Comparison of ENCODE assay signal across 12 mouse cellular contexts in genomic region chr6:120550173-120550572, GRCm38 (mm10). TPM values are rescaled to one million over a fixed set of nuclear protein-coding genes. Genes with fewer than 3 reads are reported as not detected.
DNase-seq lines count a peak whose midpoint lies in the region; ATAC-seq and TF ChIP-seq lines count a peak whose summit lies in the region.
"Had no signal": no experiment of that assay in that cellular context is flagged by ENCODE, and none has a peak within 500 bp of the region (broad histone marks: within the 10 kb centered on the region; RNA-seq: fewer than 3 reads in every experiment).

No protein-coding gene starts in this region.

- no peaks in the 10 kb centered on the region for H3K27me3 ChIP-seq in MEL (ENCODE audit: control insufficient read depth in 1 of 2, insufficient read depth in 2 of 2, low read length in 2 of 2)
- no peaks in the 10 kb centered on the region for H3K27me3 ChIP-seq in forebrain, embryonic 14.5 days (replicated peaks; ENCODE audit: control insufficient read depth, insufficient read depth, low read length)
- no peaks in the 10 kb centered on the region for H3K27me3 ChIP-seq in midbrain, embryonic 11.5 days (ENCODE audit: control insufficient read depth, insufficient read depth, low read length)
- no peaks in the 10 kb centered on the region for H3K27me3 ChIP-seq in kidney, embryonic 14.5 days (ENCODE audit: control insufficient read depth, insufficient read depth, low read length)
- H3K27me3 ChIP-seq: lung, embryonic 15.5 days; stomach, embryonic 15.5 days had no signal

- no peak overlapping the region for H3K4me3 ChIP-seq in MEL (ENCODE audit: control insufficient read depth in 1 of 2, insufficient read depth in 1 of 2, low read depth in 2 of 2, low read length in 2 of 2)
- no peak overlapping the region for H3K4me3 ChIP-seq in forebrain, embryonic 14.5 days (ENCODE audit: low read depth, low read length)
- H3K4me3 ChIP-seq in midbrain, embryonic 11.5 days (ENCODE audit: low read depth, low read length), result no peak overlapping the region
- no peak overlapping the region for H3K4me3 ChIP-seq in kidney, embryonic 14.5 days (ENCODE audit: low read length)
- H3K4me3 ChIP-seq: lung, embryonic 15.5 days; stomach, embryonic 15.5 days had no signal

- peaks cover 0 to 15% of the 10 kb centered on the region in 2 experiments; a peak in 2 of 4 replicates for H3K36me3 ChIP-seq in MEL (ENCODE audit: control insufficient read depth in 1 of 2, insufficient read depth in 2 of 2, low read length in 2 of 2)
- H3K36me3 ChIP-seq in forebrain, embryonic 14.5 days (ENCODE audit: control insufficient read depth, insufficient read depth, low read length), result no peaks in the 10 kb centered on the region
- H3K36me3 ChIP-seq in midbrain, embryonic 11.5 days (ENCODE audit: control insufficient read depth, insufficient read depth, low read length), result no peaks in the 10 kb centered on the region
- H3K36me3 ChIP-seq in kidney, embryonic 14.5 days (ENCODE audit: control insufficient read depth, insufficient read depth, low read length), result no peaks in the 10 kb centered on the region
- H3K36me3 ChIP-seq: lung, embryonic 15.5 days; stomach, embryonic 15.5 days had no signal

- no peak overlapping the region for H3K4me2 ChIP-seq in forebrain, embryonic 14.5 days (ENCODE audit: low read length)
- no peak overlapping the region for H3K4me2 ChIP-seq in midbrain, embryonic 11.5 days
- H3K4me2 ChIP-seq in kidney, embryonic 14.5 days (replicated peaks; ENCODE audit: low read depth, low read length), result no peak overlapping the region
- H3K4me2 ChIP-seq: lung, embryonic 15.5 days; stomach, embryonic 15.5 days had no signal

- TF ChIP-seq EP300 in MEL (IDR thresholded peaks at IDR 0.05; ENCODE audit: low read depth in 1 of 2, low read length in 2 of 2), result no peak

- no peak for TF ChIP-seq POLR2A in MEL (IDR thresholded peaks at IDR 0.05; ENCODE audit: control insufficient read depth in 1 of 2, insufficient read depth in 1 of 2, low read depth in 1 of 2, low read length in 2 of 2, poor library complexity in 1 of 2)

- H3K4me1 ChIP-seq in MEL (ENCODE audit: control insufficient read depth in 1 of 2, insufficient read depth in 2 of 2, low read length in 2 of 2), result peaks cover 5 to 31% of the 10 kb centered on the region in 2 experiments
- peaks cover 8% of the 10 kb centered on the region for H3K4me1 ChIP-seq in forebrain, embryonic 14.5 days (ENCODE audit: control insufficient read depth, insufficient read depth, low read length)
- peaks cover 11% of the 10 kb centered on the region for H3K4me1 ChIP-seq in midbrain, embryonic 11.5 days (ENCODE audit: control insufficient read depth, insufficient read depth, low read length)
- no peaks in the 10 kb centered on the region for H3K4me1 ChIP-seq in kidney, embryonic 14.5 days (ENCODE audit: control insufficient read depth, insufficient read depth, low read length)
- H3K4me1 ChIP-seq: lung, embryonic 15.5 days; stomach, embryonic 15.5 days had no signal

- no peaks in the 10 kb centered on the region for H3K9me3 ChIP-seq in MEL (replicated peaks; ENCODE audit: insufficient read depth, low read length)
- H3K9me3 ChIP-seq in forebrain, embryonic 14.5 days (replicated peaks; ENCODE audit: control insufficient read depth, low read length), result no peaks in the 10 kb centered on the region
- no peaks in the 10 kb centered on the region for H3K9me3 ChIP-seq in midbrain, embryonic 11.5 days (ENCODE audit: control insufficient read depth, low read length)
- no peaks in the 10 kb centered on the region for H3K9me3 ChIP-seq in kidney, embryonic 14.5 days (ENCODE audit: control insufficient read depth, low read length)
- H3K9me3 ChIP-seq: lung, embryonic 15.5 days; stomach, embryonic 15.5 days had no signal

- no peak overlapping the region for H3K9ac ChIP-seq in MEL (ENCODE audit: control insufficient read depth, low read depth, low read length, poor library complexity, severe bottlenecking)
- H3K9ac ChIP-seq in forebrain, embryonic 14.5 days (ENCODE audit: low read length), result no peak overlapping the region
- H3K9ac ChIP-seq in midbrain, embryonic 11.5 days (ENCODE audit: low read length), result no peak overlapping the region
- no peak overlapping the region for H3K9ac ChIP-seq in kidney, embryonic 14.5 days (ENCODE audit: low read depth, low read length)
- H3K9ac ChIP-seq: lung, embryonic 15.5 days; stomach, embryonic 15.5 days had no signal

- DNase-seq in cerebellum, postnatal 10 days, result peak; percentile 39 to 41
- DNase-seq in cerebellum, adult 18-20 months, result no peak
- DNase-seq in MEL (ENCODE audit: low read depth, low spot score), result no peak
- DNase-seq in forebrain, embryonic 14.5 days (ENCODE audit: low spot score), result peak; percentile 53
- no peak for DNase-seq in midbrain, embryonic 11.5 days (ENCODE audit: low spot score, missing footprints)
- DNase-seq in lung, postnatal 14 days, result no peak
- no peak for DNase-seq in spleen, postnatal 36 days (ENCODE audit: low spot score in 2 of 2)
- DNase-seq: cerebellum, adult 9-10 months; kidney, postnatal 36 days had no signal

- ATAC-seq in forebrain, embryonic 14.5 days, result peak; percentile 40; the same call in 1 of the 2 replicates
- ATAC-seq in midbrain, embryonic 11.5 days (ENCODE audit: low FRiP score), result peak; percentile 93
- no peak for ATAC-seq in kidney, embryonic 14.5 days (ENCODE audit: low FRiP score, low TSS enrichment)

- 5% methylated on average over 2 of the region's 2 CpGs for WGBS in forebrain, embryonic 14.5 days
- WGBS in midbrain, embryonic 11.5 days, result 6% methylated on average over 2 of the region's 2 CpGs
- 38% methylated on average over 2 of the region's 2 CpGs for WGBS in kidney, embryonic 14.5 days

- no peak overlapping the region for H3K27ac ChIP-seq in MEL (ENCODE audit: control insufficient read depth, low read depth, low read length)
- 0 out of 2 replicates have a peak overlapping the region, but pooled peaks have one; percentile 14 for H3K27ac ChIP-seq in forebrain, embryonic 14.5 days (ENCODE audit: low read depth, low read length)
- H3K27ac ChIP-seq in midbrain, embryonic 11.5 days (ENCODE audit: low read depth, low read length), result peak overlapping the region; percentile 33; the same call in 1 of the 2 replicates
- no peak overlapping the region for H3K27ac ChIP-seq in kidney, embryonic 14.5 days (ENCODE audit: low read depth, low read length)
- H3K27ac ChIP-seq: lung, embryonic 15.5 days; stomach, embryonic 15.5 days had no signal

- H3K79me2 ChIP-seq in MEL (ENCODE audit: control insufficient read depth, insufficient read depth, low read length, poor library complexity), result no peaks in the 10 kb centered on the region

- no peak for TF ChIP-seq CTCF in MEL (IDR thresholded peaks at IDR 0.05 in 2 of 3, conservative IDR thresholded peaks at IDR 0.05 in 1 of 3; ENCODE audit: control insufficient read depth in 1 of 3, insufficient read depth in 1 of 3, low read depth in 2 of 3, low read length in 3 of 3, poor library complexity in 1 of 3, severe bottlenecking in 1 of 3)

- no peak for TF ChIP-seq RAD21 in MEL (IDR thresholded peaks at IDR 0.05; ENCODE audit: low read depth, low read length)

TF ChIP-seq in MEL, 35 proteins besides CTCF, POLR2A, EP300 and RAD21:
- no peak for TF ChIP-seq TBP (IDR thresholded peaks at IDR 0.05; ENCODE audit: low read depth, low read length)
- TF ChIP-seq RCOR1 (IDR thresholded peaks at IDR 0.05; ENCODE audit: low read depth, low read length), result peak; percentile 38; the same call in 1 of the 2 replicates
- no peak for TF ChIP-seq TCF12 (IDR thresholded peaks at IDR 0.05; ENCODE audit: low read depth, low read length)
- TF ChIP-seq ZNF384 (IDR thresholded peaks at IDR 0.05; ENCODE audit: low read depth, low read length), result no peak
- peak; percentile 56 for TF ChIP-seq GATA1 (IDR thresholded peaks at IDR 0.05; ENCODE audit: low read depth, low read length)
- TF ChIP-seq KAT2A (conservative IDR thresholded peaks at IDR 0.05; ENCODE audit: low read depth, low read length), result no peak
TF ChIP-seq in MEL: peak in this region for 2.

RNA-seq across cellular contexts. Expression of gene Hdhd5, which starts 19.1 kb away (rescaled TPM):
- total RNA-seq in MEL (2012; rRNA removed), result 17.4 and 19.9 TPM in 2 replicates
- polyA plus RNA-seq in MEL (2012; ENCODE audit: insufficient read depth in 1 of 2, insufficient read length in 2 of 2, low read depth in 1 of 2, low replicate concordance in 2 of 2, missing spikeins in 1 of 2), result 10 to 100 TPM in 1 of 2 experiments, not detected in 1; 17.8 TPM
- polyA plus RNA-seq in forebrain, embryonic 14.5 days (2014; fragmentation: Nextera tagmentation; extraction: Ambion mirVana), result 9.0 and 10.4 TPM in 2 replicates
- polyA plus RNA-seq in midbrain, embryonic 11.5 days (2014; fragmentation: Nextera tagmentation; extraction: Ambion mirVana), result 12.4 and 15.0 TPM in 2 replicates
- polyA plus RNA-seq in kidney, embryonic 14.5 days (2014; fragmentation: Nextera tagmentation; extraction: Ambion mirVana), result 13.7 and 15.2 TPM in 2 replicates

RNA-seq across cellular contexts. Expression of gene Tmem121b, which starts 56.6 kb away (rescaled TPM):
- not detected in 2 replicates for total RNA-seq in MEL (2012; rRNA removed)
- polyA plus RNA-seq in MEL (2012; ENCODE audit: insufficient read depth in 1 of 2, insufficient read length in 2 of 2, low read depth in 1 of 2, low replicate concordance in 2 of 2, missing spikeins in 1 of 2), result under 1 TPM in 1 of 2 experiments, not detected in 1; 0.18 TPM
- polyA plus RNA-seq in forebrain, embryonic 14.5 days (2014; fragmentation: Nextera tagmentation; extraction: Ambion mirVana), result 3.0 and 3.5 TPM in 2 replicates
- 0.78 and 0.88 TPM in 2 replicates for polyA plus RNA-seq in midbrain, embryonic 11.5 days (2014; fragmentation: Nextera tagmentation; extraction: Ambion mirVana)
- 0.04 and 0.21 TPM in 2 replicates for polyA plus RNA-seq in kidney, embryonic 14.5 days (2014; fragmentation: Nextera tagmentation; extraction: Ambion mirVana)

Comparison
In these comparisons a context has a peak if more than half of its experiments do, and no peak if none do; other contexts are left out.
1. DNase-seq: peak in cerebellum, postnatal 10 days (2 of 2) and forebrain, embryonic 14.5 days (single experiment); none in cerebellum, adult 18-20 months (0 of 2), MEL (single experiment), midbrain, embryonic 11.5 days (single experiment), lung, postnatal 14 days (single experiment) and spleen, postnatal 36 days (0 of 2).
2. H3K27ac ChIP-seq: peak in forebrain, embryonic 14.5 days (single experiment) and midbrain, embryonic 11.5 days (single experiment); none in MEL (single experiment) and kidney, embryonic 14.5 days (single experiment).